Mouse (Mus musculus): ENCODE measurements around the gene Sipa1l3. TPM values are rescaled to one million over a fixed set of nuclear protein-coding genes. Genes with fewer than 3 reads are reported as not detected.

Gene Sipa1l3
- total RNA-seq, 1 experiment from 2014 or later, result 7.7 TPM

DNA sequence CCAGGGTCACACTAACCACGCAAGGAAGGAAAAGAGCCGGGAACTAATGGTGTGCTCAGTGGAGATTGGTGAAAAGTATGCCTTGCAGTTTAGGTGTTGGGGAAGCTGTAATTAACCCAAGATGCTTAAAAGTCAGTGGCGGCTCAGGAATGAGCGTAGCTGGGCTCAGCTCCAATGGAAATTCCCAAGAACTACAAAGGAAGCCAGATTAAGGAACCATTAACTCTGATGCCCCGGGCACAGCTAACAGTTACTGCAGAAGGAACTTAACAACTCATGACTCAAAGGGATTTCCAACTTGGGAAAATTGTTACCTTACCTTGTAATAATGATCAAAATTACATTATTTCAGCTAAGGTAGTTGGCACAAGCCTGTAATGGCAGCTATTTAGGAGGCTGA is 241.7 kb downstream of the Sipa1l3 start:
- ATAC-seq (replicated peaks; ENCODE audit: low read depth, poor library complexity, severe bottlenecking), result no peak

GRCm38 (mm10) chr7:29271687-29272465 is 246.6 kb downstream of the Sipa1l3 start:
- ATAC-seq (replicated peaks; ENCODE audit: low read depth, poor library complexity, severe bottlenecking), result no peak

DNA sequence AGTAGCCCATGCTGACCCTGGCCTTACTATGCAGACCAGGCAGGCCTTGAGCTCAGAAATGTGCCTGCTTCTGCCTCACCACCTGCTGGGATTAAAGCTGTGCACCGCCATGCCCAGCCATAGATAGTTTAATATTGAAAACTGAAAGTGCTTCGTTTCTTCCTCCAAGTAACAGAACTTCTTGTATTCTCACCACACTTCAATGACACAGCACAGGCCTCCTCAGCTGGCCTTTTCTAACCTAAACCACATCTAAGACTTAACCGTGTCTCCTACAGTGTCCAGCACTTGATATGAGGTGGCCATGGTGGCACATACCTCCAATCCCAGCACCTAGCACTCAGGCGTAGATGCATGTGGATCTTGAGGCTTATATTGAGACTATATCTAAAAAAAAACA is 248.0 kb downstream of the Sipa1l3 start:
- ATAC-seq (replicated peaks; ENCODE audit: low read depth, poor library complexity, severe bottlenecking), result peak; percentile 32; the same call in 1 of the 2 replicates

Other genes with a start within 250 kb of the Sipa1l3 start
- gene Spint2, start 236.7 kb downstream of the Sipa1l3 start, total RNA-seq (2017), result 25.3 and 28.6 TPM in 2 replicates
- gene Ppp1r14a, start 229.3 kb downstream of the Sipa1l3 start, total RNA-seq (2017), result not detected in 2 replicates
- 3.2 TPM in 1 of 2 replicates, not detected in the other for gene Dpf1, start 214.7 kb downstream of the Sipa1l3 start, total RNA-seq (2017)
- gene Catsperg2, start 208.4 kb upstream of the Sipa1l3 start, total RNA-seq (2017), result not detected in 2 replicates
- 22.0 and 26.1 TPM in 2 replicates for gene Zfp84, start 249.9 kb upstream of the Sipa1l3 start, total RNA-seq (2017)

Data from common myeloid progenitor, adult 5-6 weeks (primary cell).